Mouse (Mus musculus): ENCODE data around the gene Sertad1.

- no peak for TF ChIP-seq CTCF (conservative IDR thresholded peaks at IDR 0.05; ENCODE audit: insufficient read depth, insufficient read length, low read depth, low read length)
- TF ChIP-seq POLR2A (IDR thresholded peaks at IDR 0.05; ENCODE audit: low read depth, low read length), result no peak
Observed at GRCm38 (mm10) chr7:27452206-27452770, 34.4 kb upstream of the Sertad1 start.

Measured in kidney, adult 2 months (tissue).